Mouse (Mus musculus) embryo, embryonic 10 days (tissue): ENCODE data around the gene Dnm3.

Experiments
- DNase-seq: peaks from one replicate; pipeline ENCODE4 v3.0.0-alpha.2; 2015; ENCODE audit warnings: low spot score

Dnm3 gene

DNA sequence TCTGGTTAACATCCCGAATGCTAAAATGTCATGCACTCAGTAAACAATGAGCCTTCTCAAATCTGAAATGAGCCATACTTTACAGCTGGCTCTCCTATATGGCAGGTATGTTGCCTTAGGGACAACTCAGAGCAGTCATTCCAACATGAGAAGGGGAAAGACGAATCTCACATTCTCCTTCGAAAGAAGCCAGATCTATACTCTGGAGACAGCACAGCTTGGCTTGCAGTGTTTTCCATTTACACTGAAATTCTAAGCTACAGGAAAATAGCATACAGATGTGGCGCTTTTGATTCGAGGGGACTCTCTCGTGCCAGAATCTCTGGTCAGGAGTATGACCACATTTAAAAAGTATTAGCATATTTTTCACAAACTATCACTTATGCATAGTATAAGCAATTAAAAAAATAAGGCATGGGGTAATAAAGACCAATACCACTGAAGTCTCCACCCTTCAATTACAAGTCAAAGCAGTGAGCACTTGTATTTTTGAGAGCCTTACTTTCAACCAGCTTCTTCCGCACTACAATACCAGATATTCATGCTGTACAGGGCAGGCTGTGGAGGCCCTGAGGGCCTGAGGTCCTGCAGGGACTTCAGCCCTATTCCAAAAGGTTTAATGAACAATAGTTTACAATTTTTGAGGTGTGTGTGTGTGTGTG, 404.8 kb downstream of the Dnm3 start:
- no peak for DNase-seq

DNA sequence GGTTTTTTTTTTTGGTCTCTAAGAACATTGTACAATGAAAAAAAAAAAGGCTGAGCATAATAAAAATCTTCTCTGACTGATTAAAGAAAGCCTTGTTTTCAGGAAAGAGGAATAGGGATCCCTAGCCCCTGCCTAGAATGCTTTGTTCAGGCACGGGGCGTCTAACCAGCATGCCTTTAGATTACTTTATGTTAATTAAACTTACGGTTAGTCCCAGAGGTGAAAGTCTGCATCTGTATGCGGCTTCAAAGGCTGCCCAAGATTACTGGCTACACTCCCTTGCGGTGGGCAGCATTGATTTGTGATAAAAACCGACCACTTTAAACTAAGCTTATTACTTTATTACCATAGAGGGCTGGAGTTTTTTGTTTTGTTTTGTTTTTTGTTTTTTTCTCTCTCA, 424.2 kb downstream of the Dnm3 start:
- DNase-seq = no peak

GRCm38 (mm10) chr1:162053186-162053585, 424.6 kb downstream of the Dnm3 start:
- no peak for DNase-seq

GRCm38 (mm10) chr1:162052755-162053154, 425.1 kb downstream of the Dnm3 start:
- no peak for DNase-seq

GRCm38 (mm10) chr1:162052138-162052537, 425.7 kb downstream of the Dnm3 start:
- DNase-seq = no peak

GRCm38 (mm10) chr1:162051710-162052109, 426.1 kb downstream of the Dnm3 start:
- DNase-seq = no peak

DNA sequence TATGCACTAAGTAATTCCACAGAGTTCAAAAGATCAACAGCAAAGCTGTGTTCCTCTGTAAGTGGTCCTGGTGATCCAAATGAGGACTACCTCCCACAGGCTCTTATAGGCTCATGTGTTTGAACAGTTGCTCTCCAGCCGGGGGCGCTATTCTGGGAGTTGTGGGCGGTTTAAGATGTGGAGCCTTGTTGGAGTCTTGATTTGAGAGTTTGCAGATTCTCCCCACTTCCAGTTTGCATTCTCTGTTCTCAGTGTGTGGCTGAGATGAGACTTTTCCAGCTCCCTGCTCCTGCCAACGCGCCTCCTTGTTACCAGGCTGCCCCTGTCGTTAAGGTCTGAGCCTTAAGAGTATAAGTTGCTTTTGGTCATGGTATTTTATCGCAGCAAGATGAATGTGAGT, 430.2 kb downstream of the Dnm3 start:
- no peak for DNase-seq

- peak; percentile 70 for DNase-seq
Measured at GRCm38 (mm10) chr1:162043788-162044717, 433.8 kb downstream of the Dnm3 start.

DNA sequence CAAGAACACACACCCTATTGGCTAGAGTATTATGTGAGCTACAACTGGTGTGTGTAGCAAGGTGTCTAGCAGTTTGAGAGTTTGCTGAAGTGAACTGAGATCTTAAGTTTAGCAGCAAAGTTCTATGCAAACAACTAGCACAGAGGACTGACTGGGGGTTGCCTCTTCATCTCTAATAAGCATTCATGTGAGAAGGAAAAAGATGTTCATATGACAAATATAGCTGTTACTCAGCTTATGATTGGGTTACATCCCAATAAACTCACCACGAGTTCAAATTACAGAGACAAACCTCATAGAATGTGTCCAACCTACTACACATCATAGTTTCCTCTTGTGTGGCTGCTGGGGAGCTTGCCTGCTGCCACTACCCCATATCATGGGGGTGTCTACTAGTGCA, 434.6 kb downstream of the Dnm3 start:
- DNase-seq = no peak

DNA sequence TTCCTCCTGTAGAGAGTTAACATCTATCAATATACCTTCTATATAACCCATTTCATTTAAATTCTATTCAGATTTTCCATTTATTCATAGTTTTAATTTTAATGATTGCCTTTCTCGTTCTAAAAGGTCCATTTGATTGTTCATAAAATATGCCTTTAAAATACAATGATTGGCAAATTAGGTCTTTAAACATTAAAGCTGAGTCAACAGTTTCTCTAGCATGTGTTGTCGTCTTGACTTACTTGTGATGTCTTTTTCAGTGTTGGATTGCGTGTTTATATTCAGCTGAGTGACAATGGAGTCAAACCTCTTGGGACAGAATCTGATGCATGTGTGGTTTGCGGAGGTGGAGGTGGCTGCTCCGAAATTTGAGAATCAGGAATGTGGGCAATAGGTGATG, 435.4 kb downstream of the Dnm3 start:
- no peak for DNase-seq

- DNase-seq = no peak
Measured at GRCm38 (mm10) chr1:162040490-162041274, 437.2 kb downstream of the Dnm3 start.

DNA sequence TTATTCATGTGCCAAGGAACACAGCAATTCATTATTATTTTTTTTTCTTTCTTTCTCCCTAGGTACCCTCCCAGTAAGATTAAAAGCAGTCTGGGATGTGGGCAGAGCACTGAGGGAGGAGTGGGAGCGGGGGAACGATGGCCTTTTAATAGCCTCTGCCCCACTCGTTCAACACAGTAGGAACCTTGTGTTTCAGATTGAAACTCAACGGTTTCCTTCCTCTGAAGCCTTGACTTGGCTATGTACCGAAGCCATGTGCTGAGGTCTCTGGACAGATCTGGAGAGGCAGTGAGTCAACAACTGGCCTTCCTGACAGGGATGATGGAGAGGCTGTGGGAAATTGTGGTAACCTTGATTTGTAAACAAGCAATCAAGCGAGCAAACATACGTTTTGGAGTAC, 438.0 kb downstream of the Dnm3 start:
- no peak for DNase-seq

GRCm38 (mm10) chr1:162039011-162039595, 438.7 kb downstream of the Dnm3 start:
- no peak for DNase-seq

DNA sequence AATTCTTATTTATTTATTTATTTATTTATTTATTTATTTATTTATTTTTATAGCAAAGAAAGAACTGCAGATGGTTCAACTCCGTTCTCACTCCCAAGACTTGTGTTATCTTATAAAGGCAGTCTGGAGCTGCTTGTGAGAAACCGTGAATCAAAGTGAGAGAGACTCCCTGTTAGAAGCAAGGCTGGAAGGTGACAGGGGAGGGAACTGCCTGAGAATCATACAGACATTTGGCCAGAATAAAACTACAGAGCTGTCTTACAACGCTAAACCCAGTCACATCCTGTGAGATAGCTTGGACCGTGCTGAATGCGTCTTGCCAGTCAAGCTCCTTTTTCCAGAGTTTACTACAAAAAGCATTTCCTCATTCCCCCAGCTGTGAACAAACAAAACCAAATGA, 439.4 kb downstream of the Dnm3 start:
- no peak for DNase-seq

DNA sequence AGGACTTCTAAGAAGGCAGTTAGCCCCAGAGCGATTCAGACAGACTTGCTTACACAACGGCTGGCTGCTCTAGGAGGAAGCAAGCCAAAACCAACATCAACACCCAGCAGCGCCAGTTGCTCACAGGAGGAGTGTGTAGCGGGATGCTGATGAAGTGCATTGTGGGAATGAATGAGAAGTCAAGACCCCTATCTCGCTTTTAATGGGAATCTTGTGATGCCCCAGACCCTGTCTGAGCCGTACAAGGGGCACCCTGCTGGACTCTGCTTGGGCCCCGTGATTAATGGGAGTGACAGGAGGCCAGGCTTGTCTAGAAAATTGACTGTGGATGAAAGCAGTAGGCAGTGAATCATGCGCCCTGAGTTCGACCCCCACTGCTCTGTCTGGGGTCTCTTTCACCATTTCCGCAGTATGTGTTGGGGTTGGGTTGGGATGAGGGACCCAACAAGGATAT, 439.8 kb downstream of the Dnm3 start:
- peak; percentile 54 for DNase-seq

GRCm38 (mm10) chr1:162037185-162037765, 440.6 kb downstream of the Dnm3 start:
- no peak for DNase-seq

GRCm38 (mm10) chr1:162036461-162036835, 441.4 kb downstream of the Dnm3 start:
- DNase-seq = no peak

DNA sequence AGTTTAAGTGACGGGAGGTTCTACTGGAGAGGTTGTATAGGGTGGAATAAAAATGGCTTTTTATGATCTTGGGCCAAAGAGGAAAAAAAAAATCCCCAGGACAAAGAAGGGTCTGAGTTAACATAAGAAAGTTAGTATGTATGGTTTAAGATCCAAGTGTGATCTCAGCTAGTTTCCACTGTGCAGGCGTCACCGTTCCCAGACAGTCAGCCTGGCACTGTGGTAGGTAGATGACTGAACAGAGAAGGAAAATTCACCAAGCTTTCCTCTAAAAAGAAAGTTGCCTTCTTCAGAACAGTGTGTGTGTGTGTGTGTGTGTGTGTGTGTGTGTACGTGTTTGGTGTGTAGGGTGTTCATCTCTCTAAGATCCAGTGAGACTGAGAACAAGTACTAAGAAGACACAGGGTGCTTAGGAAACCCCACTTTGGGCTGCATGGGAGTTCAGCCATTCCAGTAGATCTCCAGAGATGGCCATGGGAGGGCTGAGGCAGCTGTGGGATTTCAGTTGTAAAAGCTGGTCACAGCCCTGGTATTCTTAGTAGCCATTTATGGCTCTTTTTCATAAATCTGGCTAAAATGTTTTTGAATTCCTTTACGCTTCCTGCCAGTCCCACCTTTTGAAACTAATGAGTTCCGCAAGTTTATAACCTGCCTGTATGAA, 441.9 kb downstream of the Dnm3 start:
- no peak for DNase-seq

GRCm38 (mm10) chr1:162023681-162024270, 454.1 kb downstream of the Dnm3 start:
- no peak for DNase-seq

DNA sequence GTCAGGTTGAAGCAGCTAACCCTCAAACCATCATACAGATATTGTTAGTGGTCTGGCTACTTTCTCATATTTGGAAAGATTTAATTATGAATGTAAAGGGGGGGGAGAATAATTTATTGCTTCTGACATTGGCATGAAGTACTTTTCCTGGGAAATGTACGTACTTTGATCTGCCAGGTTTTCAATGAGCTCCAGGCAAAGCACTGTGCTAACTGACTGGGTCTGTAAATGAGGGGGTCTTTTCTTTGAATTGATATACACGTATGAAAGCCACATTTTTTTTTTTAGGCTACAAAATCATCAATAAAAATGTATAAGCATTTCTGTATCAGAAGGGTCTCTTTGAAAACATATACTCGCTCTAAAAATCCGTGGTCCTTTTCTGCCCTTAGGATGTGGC, 457.1 kb downstream of the Dnm3 start:
- no peak for DNase-seq

DNA sequence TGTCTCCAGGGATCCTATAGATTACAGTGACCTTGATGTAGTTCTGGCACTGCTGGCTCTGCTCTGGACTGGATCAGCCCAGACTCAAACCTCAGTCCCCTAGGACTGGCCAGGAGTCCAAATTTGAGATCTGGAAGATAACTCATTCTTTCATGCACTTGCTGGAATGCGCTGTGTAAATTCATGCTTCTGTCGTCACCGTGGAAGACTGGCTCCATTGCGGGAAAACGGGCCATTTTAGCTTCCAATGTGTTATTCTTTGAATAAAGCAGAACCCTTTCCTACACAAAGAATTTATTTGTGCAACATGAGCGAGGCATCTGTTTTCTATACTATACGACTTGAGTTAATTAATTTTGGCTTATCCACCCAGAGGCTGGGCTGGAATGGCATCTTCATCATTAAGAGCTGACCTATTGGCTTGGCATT, 457.5 kb downstream of the Dnm3 start:
- DNase-seq = peak; percentile 41
